Mouse (Mus musculus) neural tube, embryonic 15.5 days (tissue): ENCODE results near the gene Tcf12. TPM values are rescaled to one million over a fixed set of nuclear protein-coding genes. Genes with fewer than 3 reads are reported as not detected.

Source experiments
- microRNA-seq: library from miRNA; unstranded; fragments of <30 nt; microRNA quantifications from one replicate; pipeline ENCODE4, GENCODE M21; 2017
- polyA plus RNA-seq: library from polyadenylated mRNA; unstranded; fragments of >200 nt; fragmentation: Nextera tagmentation; extraction: Ambion mirVana; gene quantifications from 2 replicates; pipeline ENCODE4 v1.2.1, GENCODE M21; 2015

Tcf12 gene
- polyA plus RNA-seq, 1 experiment from 2014 or later: 53.7 TPM

Small RNA genes lying within 50 kb of the gene (microRNA-seq; reads per million reads assigned to microRNA genes)
- not detected for gene Gm27450

Other genes with a start within 250 kb of the Tcf12 start
- 34.0 and 34.5 TPM in 2 replicates for gene Zfp280d, start 163.0 kb upstream of the Tcf12 start, polyA plus RNA-seq